Mouse (Mus musculus): Measurements from ENCODE around the gene Myo1f. TPM values are rescaled to one million over a fixed set of nuclear protein-coding genes. Genes with fewer than 3 reads are reported as not detected.

Gene Myo1f
- total and polyA plus RNA-seq, 2 experiments from 2014 or later = 1.1 to 2.6 TPM

GRCm38 (mm10) chr17:33520366-33520765 is 35.1 kb upstream of the Myo1f start:
- H3K4me3 ChIP-seq (ENCODE audit: low read depth, low read length) = no peak overlapping the region
- H3K27ac ChIP-seq (ENCODE audit: low read depth) = no peak overlapping the region
- ATAC-seq (ENCODE audit: insufficient read depth, low read depth) (no peak), DNase-seq (ENCODE audit: low spot score) (no peak)
- TF ChIP-seq CTCF (IDR thresholded peaks at IDR 0.05; ENCODE audit: low read depth) (no peak), EP300 (IDR thresholded peaks at IDR 0.05; ENCODE audit: low read depth) (no peak)
- H3K9ac ChIP-seq (replicated peaks; ENCODE audit: low read depth, low read length) = no peak overlapping the region
- H3K27me3 ChIP-seq (ENCODE audit: control insufficient read depth, insufficient read depth, low read length) = no peaks in the 10 kb centered on the region
- H3K9me3 ChIP-seq (replicated peaks; ENCODE audit: control insufficient read depth, low read length) = no peaks in the 10 kb centered on the region
- WGBS = 19% methylated on average over 1 of the region's 1 CpGs
- H3K4me2 ChIP-seq (ENCODE audit: low read depth, low read length) = no peak overlapping the region
- peaks cover 9% of the 10 kb centered on the region; the same call in 1 of the 2 replicates for H3K4me1 ChIP-seq (ENCODE audit: control insufficient read depth, insufficient read depth)
- no peaks in the 10 kb centered on the region for H3K36me3 ChIP-seq (replicated peaks; ENCODE audit: control insufficient read depth, insufficient read depth, low read length)

- 19% methylated on average over 12 of the region's 13 CpGs for WGBS
- peak; percentile 28 for ATAC-seq (ENCODE audit: insufficient read depth, low read depth)
These were observed 32.0 kb upstream of the Myo1f start for GRCm38 (mm10) chr17:33523431-33523917.

DNA sequence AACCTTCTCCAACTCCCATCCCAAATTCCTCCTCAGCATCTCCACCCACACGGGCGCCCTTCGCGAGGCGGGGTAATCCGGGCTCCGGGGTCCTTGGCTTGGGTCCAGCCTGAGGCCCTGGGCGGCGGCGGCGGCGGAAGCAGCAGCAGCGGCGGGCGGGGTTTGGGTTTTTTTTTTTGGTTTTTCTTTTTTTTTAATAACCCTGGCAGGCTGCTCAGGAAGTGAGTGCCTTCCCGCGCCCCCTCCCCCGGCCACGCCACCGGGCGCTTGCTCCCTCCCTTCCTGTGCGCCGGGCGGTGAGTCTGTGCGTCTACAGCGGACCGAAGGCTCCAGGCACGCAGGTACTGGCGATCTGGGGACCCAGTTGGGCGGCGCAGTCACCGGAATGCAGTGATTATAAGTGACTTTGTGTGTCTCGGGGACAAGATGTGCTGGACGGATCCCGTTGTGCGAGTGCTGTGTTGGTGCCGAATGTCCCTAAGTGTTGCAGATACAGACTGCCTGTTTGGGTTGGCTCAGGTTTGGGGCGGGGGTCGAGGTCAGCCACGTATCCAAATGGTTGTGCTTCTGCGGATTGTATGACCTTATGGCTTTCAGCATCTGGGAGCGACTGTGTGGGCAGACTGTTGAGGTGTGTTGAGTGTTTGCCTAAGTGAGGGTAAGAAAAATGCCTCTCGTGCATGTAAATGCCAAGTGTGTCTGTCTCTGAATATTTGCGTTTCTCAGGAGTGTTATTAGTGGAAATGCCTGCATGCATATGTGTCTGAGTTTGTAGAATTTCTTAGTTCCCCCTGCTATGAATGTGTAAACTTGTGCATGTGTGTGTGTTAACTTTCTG is 31.4 kb upstream of the Myo1f start, which contains the start of gene Adamts10:
Adamts10 (plus strand) TSS at position 287 of the 838 bp plus-strand sequence.
- Histone ChIP-seq H3K4me2 (ENCODE audit: low read depth, low read length) (peak within 1 kb of the TSS; percentile 89), H3K27me3 (ENCODE audit: control insufficient read depth, insufficient read depth, low read length) (no peaks in the 10 kb centered on the region), H3K9ac (replicated peaks; ENCODE audit: low read depth, low read length) (peak within 1 kb of the TSS; percentile 72), H3K36me3 (replicated peaks; ENCODE audit: control insufficient read depth, insufficient read depth, low read length) (peaks cover 12% of the 10 kb centered on the region), H3K4me3 (ENCODE audit: low read depth, low read length) (peak within 1 kb of the TSS; percentile 75), H3K4me1 (ENCODE audit: control insufficient read depth, insufficient read depth) (peaks cover 9% of the 10 kb centered on the region; the same call in 1 of the 2 replicates), H3K9me3 (replicated peaks; ENCODE audit: control insufficient read depth, low read length) (no peaks in the 10 kb centered on the region), H3K27ac (ENCODE audit: low read depth) (peak within 1 kb of the TSS; percentile 79)
- WGBS = 2% methylated on average over 40 of the region's 44 CpGs
- ATAC-seq (ENCODE audit: insufficient read depth, low read depth) = peak; percentile 78
- TF ChIP-seq CTCF (IDR thresholded peaks at IDR 0.05; ENCODE audit: low read depth) (no peak), EP300 (IDR thresholded peaks at IDR 0.05; ENCODE audit: low read depth) (0 out of 2 replicates have a peak, but pooled peaks have one; percentile 21)
- DNase-seq (ENCODE audit: low spot score) = peak; percentile 48

More at GRCm38 (mm10) chr17:33523431-33523917, 32.0 kb upstream of the Myo1f start:
- peaks cover 5% of the 10 kb centered on the region; the same call in 1 of the 2 replicates for H3K36me3 ChIP-seq (replicated peaks; ENCODE audit: control insufficient read depth, insufficient read depth, low read length)
- H3K27ac ChIP-seq (ENCODE audit: low read depth) = peak overlapping the region; percentile 79
- peak overlapping the region; percentile 89 for H3K4me2 ChIP-seq (ENCODE audit: low read depth, low read length)
- DNase-seq (ENCODE audit: low spot score) = peak; percentile 39
- peaks cover 9% of the 10 kb centered on the region; the same call in 1 of the 2 replicates for H3K4me1 ChIP-seq (ENCODE audit: control insufficient read depth, insufficient read depth)
- H3K9me3 ChIP-seq (replicated peaks; ENCODE audit: control insufficient read depth, low read length) = no peaks in the 10 kb centered on the region
- H3K4me3 ChIP-seq (ENCODE audit: low read depth, low read length) = peak overlapping the region; percentile 75
- peak overlapping the region; percentile 72 for H3K9ac ChIP-seq (replicated peaks; ENCODE audit: low read depth, low read length)
- TF ChIP-seq CTCF (IDR thresholded peaks at IDR 0.05; ENCODE audit: low read depth) = no peak
- TF ChIP-seq EP300 (IDR thresholded peaks at IDR 0.05; ENCODE audit: low read depth) = no peak
- no peaks in the 10 kb centered on the region for H3K27me3 ChIP-seq (ENCODE audit: control insufficient read depth, insufficient read depth, low read length)

- Histone ChIP-seq H3K4me1 (ENCODE audit: control insufficient read depth, insufficient read depth) (peaks cover 9% of the 10 kb centered on the region; the same call in 1 of the 2 replicates), H3K9ac (replicated peaks; ENCODE audit: low read depth, low read length) (peak overlapping the region; percentile 72; the same call in 1 of the 2 replicates), H3K27ac (ENCODE audit: low read depth) (peak overlapping the region; percentile 79), H3K27me3 (ENCODE audit: control insufficient read depth, insufficient read depth, low read length) (no peaks in the 10 kb centered on the region), H3K4me3 (ENCODE audit: low read depth, low read length) (peak overlapping the region; percentile 75), H3K36me3 (replicated peaks; ENCODE audit: control insufficient read depth, insufficient read depth, low read length) (peaks cover 19% of the 10 kb centered on the region), H3K9me3 (replicated peaks; ENCODE audit: control insufficient read depth, low read length) (no peaks in the 10 kb centered on the region), H3K4me2 (ENCODE audit: low read depth, low read length) (peak overlapping the region; percentile 89)
- DNase-seq (ENCODE audit: low spot score) = no peak
- ATAC-seq (ENCODE audit: insufficient read depth, low read depth) = peak; percentile 16; the same call in 1 of the 2 replicates
- TF ChIP-seq EP300 (IDR thresholded peaks at IDR 0.05; ENCODE audit: low read depth) (no peak), CTCF (IDR thresholded peaks at IDR 0.05; ENCODE audit: low read depth) (no peak)
- WGBS = 47% methylated on average over 2 of the region's 2 CpGs
These were observed 30.6 kb upstream of the Myo1f start for GRCm38 (mm10) chr17:33524806-33525373.

DNA sequence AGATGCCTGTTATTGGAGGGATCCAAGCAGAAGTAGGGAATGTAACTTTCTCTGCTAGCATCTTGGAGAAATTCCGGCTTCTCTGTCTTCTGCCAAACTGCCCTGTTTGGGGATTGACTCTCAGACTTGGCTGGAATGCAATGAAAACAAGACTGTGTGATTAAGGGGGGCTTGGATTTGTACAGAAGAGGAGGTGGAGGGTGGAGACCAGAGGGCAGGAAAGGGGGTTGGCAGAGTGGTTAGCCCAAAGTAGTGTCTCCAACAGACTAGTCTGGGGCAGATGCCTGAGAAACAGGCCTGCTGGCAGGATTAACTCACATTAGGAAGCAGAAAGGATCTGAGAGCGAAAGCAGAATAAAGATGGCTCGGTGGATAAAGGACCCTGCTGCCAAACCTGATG is 29.0 kb upstream of the Myo1f start:
- Histone ChIP-seq H3K4me2 (ENCODE audit: low read depth, low read length) (no peak overlapping the region), H3K9me3 (replicated peaks; ENCODE audit: control insufficient read depth, low read length) (no peaks in the 10 kb centered on the region), H3K4me3 (ENCODE audit: low read depth, low read length) (no peak overlapping the region), H3K27me3 (ENCODE audit: control insufficient read depth, insufficient read depth, low read length) (no peaks in the 10 kb centered on the region), H3K36me3 (replicated peaks; ENCODE audit: control insufficient read depth, insufficient read depth, low read length) (peaks cover 33% of the 10 kb centered on the region), H3K4me1 (ENCODE audit: control insufficient read depth, insufficient read depth) (peaks cover 9% of the 10 kb centered on the region; the same call in 1 of the 2 replicates), H3K9ac (replicated peaks; ENCODE audit: low read depth, low read length) (no peak overlapping the region), H3K27ac (ENCODE audit: low read depth) (no peak overlapping the region; the same call in 1 of the 2 replicates)
- DNase-seq (ENCODE audit: low spot score) (peak; percentile 42), ATAC-seq (ENCODE audit: insufficient read depth, low read depth) (no peak)
- TF ChIP-seq CTCF (IDR thresholded peaks at IDR 0.05; ENCODE audit: low read depth) (no peak), EP300 (IDR thresholded peaks at IDR 0.05; ENCODE audit: low read depth) (no peak)
- 66% methylated on average over 3 of the region's 3 CpGs for WGBS

Data from heart, postnatal 0 days (tissue).